Mouse (Mus musculus) frontal cortex, postnatal 10 days (tissue): ENCODE data around the gene Asic5.

Experiments used
- DNase-seq, 2 experiments: peaks; one replicate each; pipeline ENCODE4 v3.0.0; 2022; ENCODE audit warnings: low spot score in 2 of 2, mixed read lengths in 1 of 2

Gene Asic5

GRCm38 (mm10) chr3:81981990-81982389 is at the start of gene Asic5:
Gene Asic5 (plus strand): TSS chr3:81982290.
- no peak for DNase-seq

DNA sequence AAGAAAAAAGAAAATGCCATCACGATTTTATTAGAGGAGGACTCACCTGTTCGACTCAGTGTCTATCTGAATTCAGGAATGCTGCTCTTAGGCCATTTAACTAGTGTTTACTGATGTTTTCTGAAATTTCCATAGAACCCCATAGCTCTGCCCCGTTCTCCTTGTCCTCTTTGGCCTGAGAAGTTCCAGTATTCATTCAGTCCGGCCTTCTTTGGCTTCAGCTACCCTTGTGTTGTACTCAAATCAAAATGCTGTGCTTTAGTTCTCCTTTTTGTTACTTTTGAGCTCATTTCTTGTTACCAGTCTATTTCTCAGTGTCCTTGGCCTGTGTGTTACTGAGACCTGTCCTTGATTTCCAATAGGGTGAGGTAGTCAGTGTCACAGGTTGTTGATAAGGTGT is 48.7 kb upstream of the Asic5 start:
- no peak for DNase-seq

GRCm38 (mm10) chr3:81938924-81939323 is 43.2 kb upstream of the Asic5 start:
- DNase-seq, result no peak

- no peak for DNase-seq
Measured at GRCm38 (mm10) chr3:81942341-81942740, 39.7 kb upstream of the Asic5 start.

- DNase-seq, result no peak
Measured at GRCm38 (mm10) chr3:81943097-81943496, 39.0 kb upstream of the Asic5 start.

DNA sequence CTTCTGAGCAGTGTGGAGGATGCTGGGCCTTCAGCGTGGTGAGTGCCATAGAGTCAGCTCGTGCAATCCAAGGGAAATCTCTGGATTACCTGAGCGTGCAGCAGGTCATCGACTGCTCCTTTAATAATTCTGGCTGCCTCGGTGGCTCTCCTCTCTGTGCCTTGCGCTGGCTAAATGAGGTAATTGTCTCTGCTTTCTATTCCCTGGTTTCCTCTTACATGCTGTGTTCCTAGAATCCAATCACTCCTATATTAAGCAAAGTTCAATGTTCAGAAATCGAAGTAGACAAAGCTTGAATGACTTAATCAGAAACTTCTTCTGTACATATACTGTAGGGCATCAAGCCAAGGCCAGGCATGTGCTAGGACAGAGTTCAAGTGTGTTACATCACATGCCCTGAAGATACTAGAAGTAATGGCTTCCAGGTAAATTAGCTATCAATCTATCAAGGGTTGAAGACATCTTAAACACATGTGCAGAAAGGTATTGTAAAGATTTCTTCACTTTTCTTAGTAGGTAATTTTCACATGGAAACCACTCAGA is 37.2 kb upstream of the Asic5 start:
- no peak for DNase-seq

- no peak for DNase-seq
Measured at GRCm38 (mm10) chr3:81949048-81949447, 33.0 kb upstream of the Asic5 start.

DNA sequence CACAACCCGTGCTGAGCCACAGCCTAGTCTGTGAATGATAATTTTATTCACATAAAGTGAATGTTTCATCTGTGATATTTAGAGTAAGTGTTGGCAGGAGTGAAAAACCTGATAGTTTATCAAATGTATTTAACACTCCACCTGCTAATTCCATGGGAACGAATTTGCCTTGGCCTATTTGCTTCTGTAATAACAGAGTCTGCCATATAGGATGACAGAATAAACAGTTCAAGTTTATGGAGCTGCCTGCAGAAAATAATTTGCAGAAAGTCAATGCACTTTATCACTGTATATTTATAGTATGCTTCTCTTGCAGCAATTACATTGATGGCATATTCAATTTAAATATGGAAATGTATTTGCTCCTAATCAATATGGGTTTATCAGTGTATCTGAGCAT is 30.3 kb upstream of the Asic5 start:
- DNase-seq, result no peak

- no peak for DNase-seq
Measured at GRCm38 (mm10) chr3:81957484-81957883, 24.6 kb upstream of the Asic5 start.

GRCm38 (mm10) chr3:81961336-81961735 is 20.8 kb upstream of the Asic5 start:
- no peak for DNase-seq

- no peak for DNase-seq
Measured at GRCm38 (mm10) chr3:81963768-81964167, 18.3 kb upstream of the Asic5 start.

DNA sequence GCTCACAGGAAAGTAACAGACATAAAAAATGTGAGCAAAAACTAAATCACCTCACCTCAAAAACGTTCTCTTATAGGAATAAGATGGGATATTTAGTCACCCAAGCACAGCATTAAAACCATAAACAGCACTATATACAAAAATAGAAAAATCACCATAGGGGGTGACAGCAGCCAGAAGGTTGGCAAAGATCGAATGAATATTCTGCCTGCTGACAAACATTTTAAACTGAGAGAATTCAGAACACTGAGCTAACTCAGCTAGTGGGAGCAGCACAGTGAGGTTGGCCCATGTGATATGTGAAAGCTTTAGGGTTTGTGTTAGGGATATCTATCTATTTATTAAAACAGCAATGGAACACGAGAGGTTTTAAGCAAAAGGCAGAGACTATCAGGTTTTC is 17.5 kb upstream of the Asic5 start:
- no peak for DNase-seq

DNA sequence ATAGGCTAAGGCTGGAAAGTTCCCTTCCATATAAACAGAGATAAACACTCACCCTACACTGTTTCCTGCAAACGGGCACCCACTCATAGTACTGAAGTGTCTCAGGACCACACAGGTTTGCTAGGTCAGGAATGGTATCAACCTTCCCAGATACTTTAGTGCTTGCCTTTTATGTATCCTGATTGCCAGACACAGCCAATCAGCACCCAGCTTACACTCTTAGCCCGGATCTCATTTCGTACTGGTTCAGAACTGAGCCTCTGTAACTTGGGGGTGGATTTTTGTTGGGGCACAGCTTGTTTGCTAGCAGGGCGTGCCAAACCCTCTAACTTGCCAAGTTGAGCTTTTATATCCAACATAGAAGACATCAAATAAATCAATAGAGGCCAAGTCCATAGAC is 6.5 kb upstream of the Asic5 start:
- DNase-seq, result no peak

DNA sequence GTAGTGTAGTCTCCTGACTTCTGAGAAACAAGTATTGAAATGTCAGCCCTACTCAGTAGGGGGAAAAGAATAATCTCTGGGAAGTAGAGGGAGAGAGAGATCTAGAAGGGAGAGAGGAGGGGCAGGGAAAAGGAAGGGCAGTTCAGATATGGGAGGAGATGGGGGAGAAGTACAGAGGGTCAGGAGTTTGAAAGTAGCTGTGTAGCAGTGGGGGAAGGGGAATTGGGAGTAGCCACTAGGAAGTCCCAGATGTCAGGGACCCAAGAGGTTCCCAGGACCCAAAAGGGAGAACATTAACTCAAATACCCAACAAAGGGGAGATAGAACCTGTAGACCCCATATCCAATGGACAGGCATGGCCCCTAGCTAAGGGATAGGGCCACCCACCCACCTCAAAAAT is 6.0 kb upstream of the Asic5 start, which contains the start of gene Tdo2:
Gene Tdo2 (minus strand): TSS at position 101 of the 400 bp plus-strand sequence.
- no peak for DNase-seq

DNA sequence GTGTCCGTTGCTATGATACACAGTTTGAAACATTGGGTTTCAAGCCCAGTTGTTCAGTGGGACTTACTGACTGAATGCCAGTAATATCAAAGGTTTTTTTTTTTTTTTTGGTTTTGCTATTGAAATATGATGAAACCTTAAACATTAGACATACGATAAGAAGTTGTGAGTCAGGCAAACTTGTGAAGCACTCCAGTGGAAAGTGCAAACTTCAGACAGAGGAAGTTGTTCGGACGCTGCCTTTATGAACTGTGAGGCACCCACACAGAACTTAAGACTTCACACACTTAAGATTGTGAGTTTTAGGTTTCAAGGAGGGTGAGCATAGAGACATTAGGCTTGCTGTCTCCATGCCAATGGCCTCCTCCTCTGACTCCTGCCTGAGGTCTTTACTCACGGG is 514 bp upstream of the Asic5 start:
- no peak for DNase-seq

DNA sequence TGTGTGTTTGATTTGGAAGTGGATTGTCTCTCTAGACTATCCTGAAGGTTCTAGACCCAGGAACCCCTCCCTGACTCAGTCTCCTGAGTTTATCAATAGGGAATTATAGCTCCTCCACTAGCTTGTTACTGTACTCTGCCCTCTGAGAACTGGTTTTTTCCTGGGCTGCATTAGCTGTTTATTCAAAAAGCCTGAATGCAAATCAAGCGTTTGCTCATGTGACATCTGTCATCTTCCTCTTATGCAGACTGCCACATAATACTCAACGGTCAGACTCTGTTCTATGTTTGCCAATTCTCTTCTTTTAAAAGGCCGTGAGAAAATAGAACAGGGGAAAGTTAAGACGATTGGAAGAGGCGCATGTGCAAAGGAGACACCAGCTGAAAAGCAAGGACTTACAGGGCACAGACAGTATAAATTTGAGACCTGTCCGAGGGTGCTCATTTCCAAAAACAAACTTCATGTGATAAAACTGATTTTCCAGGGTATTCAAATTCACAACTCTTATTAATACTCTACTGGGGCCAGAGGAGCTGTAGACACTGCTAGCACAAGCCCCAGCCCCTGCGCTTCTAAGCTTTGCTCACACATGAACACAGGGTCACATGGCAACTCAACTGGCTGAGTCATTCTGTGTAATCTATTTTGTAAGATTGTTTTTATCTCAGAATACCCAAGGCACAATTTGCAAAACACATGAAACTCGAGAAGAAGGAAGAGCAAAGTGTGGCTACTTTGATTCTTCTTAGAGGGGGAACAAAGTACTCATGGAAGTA is 1.2 kb downstream of the Asic5 start:
- DNase-seq, result no peak

- DNase-seq, result no peak
Measured at GRCm38 (mm10) chr3:81985100-81985499, 3.0 kb downstream of the Asic5 start.

DNA sequence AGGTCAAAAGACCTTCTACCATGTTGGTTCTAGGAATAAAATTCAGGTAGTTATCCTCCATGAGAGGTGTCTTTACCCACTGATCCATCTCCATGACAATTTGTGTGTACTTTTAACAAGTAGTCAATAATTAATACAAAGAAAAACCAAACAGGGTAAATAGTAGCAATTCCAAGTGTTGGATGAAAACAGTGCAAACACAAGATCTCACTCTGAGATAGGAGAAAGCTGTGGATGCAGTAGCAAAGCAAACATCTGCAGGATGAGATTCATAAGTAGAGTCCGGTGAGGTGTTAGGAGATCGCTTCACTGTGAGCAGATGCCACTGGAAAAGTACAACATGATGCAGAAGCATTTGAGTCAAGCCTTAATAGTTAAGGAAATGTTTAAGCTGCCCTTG is 4.0 kb downstream of the Asic5 start:
- DNase-seq, result no peak

DNA sequence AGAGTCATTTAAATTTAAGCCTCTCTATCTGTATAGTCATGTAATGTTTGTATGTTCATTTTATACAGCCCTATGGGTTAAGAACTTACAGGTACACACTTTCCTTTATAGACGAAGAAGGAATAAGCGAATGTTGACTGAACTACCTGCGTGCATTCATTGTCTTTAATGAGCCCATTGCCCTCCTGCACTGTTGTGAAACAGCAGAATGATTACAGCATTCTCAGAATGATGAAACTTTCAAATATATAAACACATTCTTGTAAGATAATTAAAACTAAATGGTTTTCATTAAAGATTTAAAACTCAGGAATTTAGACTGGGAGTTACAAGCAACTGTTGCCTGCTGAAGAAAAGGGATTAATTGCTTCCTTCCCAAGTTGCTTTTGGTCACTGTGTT is 5.5 kb downstream of the Asic5 start:
- no peak for DNase-seq

- DNase-seq, result no peak
Measured at GRCm38 (mm10) chr3:81989692-81990141, 7.6 kb downstream of the Asic5 start.

DNA sequence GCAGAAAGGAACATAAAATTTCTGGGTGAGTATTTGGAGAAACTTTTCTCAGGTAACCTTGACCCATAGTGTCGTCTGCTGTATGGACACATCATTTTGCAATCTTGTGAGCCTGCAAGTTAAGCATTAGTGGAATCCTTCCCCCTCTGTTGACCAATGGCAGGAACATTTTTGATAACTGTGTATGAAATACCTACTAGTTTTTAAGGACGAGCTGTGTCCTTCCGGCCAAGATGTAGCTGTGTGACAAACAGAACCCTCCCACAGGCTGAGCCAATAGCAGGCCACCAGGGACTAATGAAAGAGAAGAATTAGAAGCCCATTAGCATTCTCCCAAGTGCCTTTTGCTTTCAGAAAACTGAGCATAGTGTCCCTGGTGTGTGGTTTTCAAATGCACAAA is 8.4 kb downstream of the Asic5 start:
- no peak for DNase-seq

- no peak for DNase-seq
Measured at GRCm38 (mm10) chr3:81995371-81995770, 13.3 kb downstream of the Asic5 start.

DNA sequence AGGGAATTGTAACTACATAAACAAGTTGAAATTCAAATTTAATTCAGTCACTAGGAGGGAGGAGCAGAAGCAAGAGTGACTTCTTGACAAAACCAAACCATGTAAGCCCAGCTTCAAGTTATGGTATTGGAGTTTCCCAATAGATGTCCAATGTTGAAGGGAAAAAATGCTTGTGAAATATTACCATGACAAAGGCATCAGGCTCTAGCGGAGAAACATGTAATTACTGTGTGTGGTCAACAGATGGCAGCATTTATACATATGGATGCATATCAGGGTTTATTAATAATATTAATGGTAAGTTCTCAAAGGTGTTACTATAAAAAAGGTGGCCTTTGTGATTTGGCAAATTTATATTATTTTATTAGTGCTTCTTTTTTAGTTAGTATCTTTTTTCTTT is 13.9 kb downstream of the Asic5 start:
- DNase-seq, result no peak

- no peak for DNase-seq
Measured at GRCm38 (mm10) chr3:82007002-82007401, 24.9 kb downstream of the Asic5 start.
